Mouse (Mus musculus) MEL (cell line): ENCODE results near the gene D11Wsu47e.

Source experiments
- CTCF ChIP-seq, 3 experiments: IDR thresholded peaks in 2 of 3; conservative IDR thresholded peaks in 1 of 3; 2 replicates each; pipeline ENCODE4 v1.5.1; 2011 to 2012; ENCODE audit warnings: low read length in 3 of 3, low read depth in 2 of 3, mild to moderate bottlenecking in 2 of 3, improper control_type of control experiment in 1 of 3, inconsistent platforms in 1 of 3, mixed read lengths in 1 of 3, moderate library complexity in 1 of 3; ENCODE audit not compliant: control insufficient read depth in 1 of 3, insufficient read depth in 1 of 3, poor library complexity in 1 of 3, severe bottlenecking in 1 of 3
- E2F4 ChIP-seq: IDR thresholded peaks from 2 replicates; pipeline ENCODE4 v1.6.1; 2011; ENCODE audit warnings: low read depth, low read length, improper control_type of control experiment, borderline replicate concordance
- EP300 ChIP-seq, 2 experiments: IDR thresholded peaks; 2 replicates each; pipeline ENCODE4 v1.6.1; 2011; ENCODE audit warnings: improper control_type of control experiment in 2 of 2, low read length in 2 of 2, low read depth in 1 of 2, mild to moderate bottlenecking in 1 of 2
- MAX ChIP-seq: IDR thresholded peaks from 2 replicates; pipeline ENCODE4 v1.6.1; 2011; ENCODE audit warnings: low read length, improper control_type of control experiment
- MYB ChIP-seq: IDR thresholded peaks from 2 replicates; pipeline ENCODE4 v1.6.1; 2011; ENCODE audit warnings: mild to moderate bottlenecking, low read depth, low read length, improper control_type of control experiment
- POLR2A ChIP-seq, 2 experiments: IDR thresholded peaks; 2 replicates each; pipeline ENCODE4 v1.6.1; 2011 to 2012; ENCODE audit warnings: low read length in 2 of 2, mild to moderate bottlenecking in 2 of 2, control low read depth in 1 of 2, improper control_type of control experiment in 1 of 2, low read depth in 1 of 2, moderate library complexity in 1 of 2; ENCODE audit not compliant: control insufficient read depth in 1 of 2, insufficient read depth in 1 of 2, poor library complexity in 1 of 2
- POLR2AphosphoS5 ChIP-seq: IDR thresholded peaks from 2 replicates; pipeline ENCODE4 v1.6.1; 2012; ENCODE audit warnings: low read depth, borderline replicate concordance, mild to moderate bottlenecking, inconsistent platforms, low read length, moderate library complexity, mixed read lengths
- RCOR1 ChIP-seq: IDR thresholded peaks from 2 replicates; pipeline ENCODE4 v1.6.1; 2012; ENCODE audit warnings: low read depth, mild to moderate bottlenecking, inconsistent platforms, low read length, improper control_type of control experiment
- SIN3A ChIP-seq: IDR thresholded peaks from 2 replicates; pipeline ENCODE4 v1.6.1; 2012; ENCODE audit warnings: low read length, improper control_type of control experiment, inconsistent platforms
- TCF12 ChIP-seq: IDR thresholded peaks from 2 replicates; pipeline ENCODE4 v1.6.1; 2014; ENCODE audit warnings: low read depth, mild to moderate bottlenecking, inconsistent platforms, low read length, improper control_type of control experiment, moderate library complexity
- USF1 ChIP-seq: IDR thresholded peaks from 2 replicates; pipeline ENCODE4 v1.6.1; 2014; ENCODE audit warnings: low read depth, mild to moderate bottlenecking, inconsistent platforms, low read length, improper control_type of control experiment, moderate library complexity
- ZC3H11A ChIP-seq: IDR thresholded peaks from 2 replicates; pipeline ENCODE4 v1.6.1; 2012; ENCODE audit warnings: low read depth, mild to moderate bottlenecking, inconsistent platforms, low read length, improper control_type of control experiment

DNA sequence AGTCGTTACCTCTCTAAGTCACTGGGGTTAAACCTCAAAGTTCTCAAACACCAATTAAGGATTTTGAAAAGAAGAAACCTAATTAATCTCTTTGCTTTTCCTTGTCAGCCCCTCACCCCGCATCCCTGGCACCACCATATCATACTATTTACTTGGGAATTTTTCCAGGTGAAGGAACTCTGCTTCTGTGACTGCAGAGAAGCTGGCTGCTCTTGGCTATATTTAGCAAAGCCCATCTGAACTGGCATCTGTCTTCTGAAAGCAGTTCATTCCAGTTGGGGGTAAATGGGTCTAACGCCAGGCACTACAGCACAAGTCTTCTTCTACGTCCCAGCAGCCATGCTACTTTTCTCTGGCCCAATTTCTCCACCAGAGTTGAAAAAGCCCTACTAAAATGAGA lies 10.6 kb upstream of the D11Wsu47e start:
- no peak for TF ChIP-seq POLR2AphosphoS5
- TF ChIP-seq USF1, result no peak
- TF ChIP-seq E2F4, result no peak
- TF ChIP-seq RCOR1, result no peak
- TF ChIP-seq EP300 (IDR thresholded peaks at IDR 0.05; ENCODE audit: low read depth in 1 of 2, low read length in 2 of 2), result no peak
- TF ChIP-seq TCF12, result no peak
- no peak for TF ChIP-seq ZC3H11A
- TF ChIP-seq MAX, result no peak
- no peak for TF ChIP-seq SIN3A
- TF ChIP-seq POLR2A (IDR thresholded peaks at IDR 0.05; ENCODE audit: control insufficient read depth in 1 of 2, insufficient read depth in 1 of 2, low read depth in 1 of 2, low read length in 2 of 2, poor library complexity in 1 of 2), result no peak
- TF ChIP-seq CTCF (IDR thresholded peaks at IDR 0.05 in 2 of 3, conservative IDR thresholded peaks at IDR 0.05 in 1 of 3; ENCODE audit: control insufficient read depth in 1 of 3, insufficient read depth in 1 of 3, low read depth in 2 of 3, low read length in 3 of 3, poor library complexity in 1 of 3, severe bottlenecking in 1 of 3), result no peak
- TF ChIP-seq MYB, result no peak
